Mouse (Mus musculus): ENCODE data around the gene Tmem63b. TPM values are rescaled to one million over a fixed set of nuclear protein-coding genes. Genes with fewer than 3 reads are reported as not detected.

Tmem63b gene
- polyA plus RNA-seq, 1 experiment from 2014 or later, result 38.0 TPM

DNA sequence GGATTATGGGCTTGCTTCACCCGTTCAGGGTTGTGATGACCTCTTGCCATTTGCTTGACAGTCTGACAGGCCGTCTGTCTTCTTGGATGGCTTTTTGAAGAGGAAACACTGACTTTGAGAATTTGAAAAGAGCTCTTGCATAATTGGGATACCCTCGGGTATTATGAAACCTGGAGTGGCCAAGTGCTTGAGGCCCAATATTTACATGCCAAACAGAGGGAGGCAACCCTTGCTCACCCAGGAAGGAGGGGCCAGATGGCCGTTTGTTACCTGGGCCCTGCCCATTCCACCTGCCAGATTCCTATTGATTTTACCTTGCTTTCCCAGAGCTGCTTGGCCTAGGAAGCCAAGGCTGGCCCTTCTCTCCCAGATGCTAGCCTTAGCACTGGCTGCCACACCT is 15.5 kb upstream of the Tmem63b start:
- ATAC-seq (ENCODE audit: insufficient number of reproducible peaks, insufficient read depth, low FRiP score, low TSS enrichment, low read depth), result no peak
- H3K27ac ChIP-seq, result no peak overlapping the region
- H3K36me3 ChIP-seq, result peaks cover 22% of the 10 kb centered on the region
- no peaks in the 10 kb centered on the region for H3K27me3 ChIP-seq
- H3K9me3 ChIP-seq, result no peaks in the 10 kb centered on the region
- WGBS, result 60% methylated on average over 4 of the region's 4 CpGs
- no peak overlapping the region for H3K4me3 ChIP-seq
- no peak overlapping the region for H3K9ac ChIP-seq
- H3K4me2 ChIP-seq, result no peak overlapping the region
- peaks cover 17% of the 10 kb centered on the region; the same call in 1 of the 2 replicates for H3K4me1 ChIP-seq

GRCm38 (mm10) chr17:45701236-45701591 is 14.5 kb upstream of the Tmem63b start:
- H3K4me1 ChIP-seq, result peaks cover 17% of the 10 kb centered on the region; the same call in 1 of the 2 replicates
- no peaks in the 10 kb centered on the region for H3K9me3 ChIP-seq
- no peaks in the 10 kb centered on the region for H3K27me3 ChIP-seq
- ATAC-seq (ENCODE audit: insufficient number of reproducible peaks, insufficient read depth, low FRiP score, low TSS enrichment, low read depth), result no peak
- H3K27ac ChIP-seq, result peak overlapping the region; percentile 34; the same call in 1 of the 2 replicates
- no peak overlapping the region for H3K4me2 ChIP-seq
- no peak overlapping the region for H3K4me3 ChIP-seq
- WGBS, result 59% methylated on average over 9 of the region's 9 CpGs
- 0 out of 2 replicates have a peak overlapping the region, but pooled peaks have one; percentile 40 for H3K9ac ChIP-seq
- peaks cover 31% of the 10 kb centered on the region for H3K36me3 ChIP-seq

- H3K27ac ChIP-seq, result peak overlapping the region; percentile 34; the same call in 1 of the 2 replicates
- no peak overlapping the region for H3K4me3 ChIP-seq
- no peaks in the 10 kb centered on the region for H3K27me3 ChIP-seq
- 0 out of 2 replicates have a peak overlapping the region, but pooled peaks have one; percentile 40 for H3K9ac ChIP-seq
- no peak overlapping the region for H3K4me2 ChIP-seq
- H3K4me1 ChIP-seq, result peaks cover 17% of the 10 kb centered on the region; the same call in 1 of the 2 replicates
- ATAC-seq (ENCODE audit: insufficient number of reproducible peaks, insufficient read depth, low FRiP score, low TSS enrichment, low read depth), result no peak
- 54% methylated on average over 9 of the region's 16 CpGs for WGBS
- H3K36me3 ChIP-seq, result peaks cover 32% of the 10 kb centered on the region
- H3K9me3 ChIP-seq, result no peaks in the 10 kb centered on the region
These were observed 14.0 kb upstream of the Tmem63b start for GRCm38 (mm10) chr17:45700496-45701235.

DNA sequence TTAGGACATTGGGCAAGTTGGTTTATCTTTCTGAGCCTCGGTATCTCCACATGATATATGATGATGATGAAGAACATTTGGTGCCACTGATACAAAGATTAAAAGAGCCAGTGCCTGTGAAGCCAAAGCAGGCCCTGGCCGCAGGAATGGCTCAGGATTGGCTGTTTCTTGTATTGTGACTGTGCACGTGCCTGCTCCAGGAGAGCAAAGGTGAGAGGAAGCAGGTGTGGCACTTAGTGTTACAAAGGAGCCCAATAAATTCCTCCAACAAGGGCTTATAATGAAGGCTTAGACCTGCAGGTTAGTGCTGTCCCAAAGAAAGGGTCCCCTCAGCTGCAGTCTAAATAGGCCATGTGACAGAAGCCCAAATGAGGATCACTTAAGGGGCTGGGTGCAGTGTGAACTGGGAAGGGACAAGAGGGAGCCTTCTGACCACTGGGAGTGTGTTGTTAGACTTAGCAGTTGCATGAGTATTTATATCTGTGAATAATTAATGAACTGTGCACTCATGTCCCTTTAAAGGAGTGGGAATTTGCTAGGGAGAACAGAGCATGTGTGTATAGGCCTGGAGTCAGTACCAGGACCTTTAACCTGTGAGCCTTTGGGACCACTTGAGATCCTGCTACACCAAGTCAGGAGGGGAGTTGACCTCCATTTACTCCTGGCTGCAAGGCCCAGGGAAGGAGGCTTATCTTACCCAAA is 12.5 kb upstream of the Tmem63b start:
- Histone ChIP-seq H3K4me3 (no peak overlapping the region), H3K4me2 (no peak overlapping the region), H3K9me3 (no peaks in the 10 kb centered on the region), H3K4me1 (peaks cover 17% of the 10 kb centered on the region; the same call in 1 of the 2 replicates), H3K27ac (no peak overlapping the region), H3K9ac (no peak overlapping the region), H3K27me3 (no peaks in the 10 kb centered on the region), H3K36me3 (peaks cover 32% of the 10 kb centered on the region)
- 94% methylated on average over 3 of the region's 3 CpGs for WGBS
- no peak for ATAC-seq (ENCODE audit: insufficient number of reproducible peaks, insufficient read depth, low FRiP score, low TSS enrichment, low read depth)

GRCm38 (mm10) chr17:45698368-45698767 is 11.7 kb upstream of the Tmem63b start:
- no peak overlapping the region for H3K4me2 ChIP-seq
- 82% methylated on average over 6 of the region's 6 CpGs for WGBS

GRCm38 (mm10) chr17:45696981-45697380 is 10.3 kb upstream of the Tmem63b start:
- WGBS, result 86% methylated on average over 9 of the region's 9 CpGs
- no peak overlapping the region for H3K4me3 ChIP-seq

More at GRCm38 (mm10) chr17:45698368-45698767, 11.7 kb upstream of the Tmem63b start:
- Histone ChIP-seq H3K4me3 (no peak overlapping the region), H3K27ac (no peak overlapping the region), H3K9ac (no peak overlapping the region), H3K9me3 (no peaks in the 10 kb centered on the region), H3K4me1 (peaks cover 22% of the 10 kb centered on the region; the same call in 1 of the 2 replicates), H3K27me3 (no peaks in the 10 kb centered on the region), H3K36me3 (peaks cover 32% of the 10 kb centered on the region)
- no peak for ATAC-seq (ENCODE audit: insufficient number of reproducible peaks, insufficient read depth, low FRiP score, low TSS enrichment, low read depth)

DNA sequence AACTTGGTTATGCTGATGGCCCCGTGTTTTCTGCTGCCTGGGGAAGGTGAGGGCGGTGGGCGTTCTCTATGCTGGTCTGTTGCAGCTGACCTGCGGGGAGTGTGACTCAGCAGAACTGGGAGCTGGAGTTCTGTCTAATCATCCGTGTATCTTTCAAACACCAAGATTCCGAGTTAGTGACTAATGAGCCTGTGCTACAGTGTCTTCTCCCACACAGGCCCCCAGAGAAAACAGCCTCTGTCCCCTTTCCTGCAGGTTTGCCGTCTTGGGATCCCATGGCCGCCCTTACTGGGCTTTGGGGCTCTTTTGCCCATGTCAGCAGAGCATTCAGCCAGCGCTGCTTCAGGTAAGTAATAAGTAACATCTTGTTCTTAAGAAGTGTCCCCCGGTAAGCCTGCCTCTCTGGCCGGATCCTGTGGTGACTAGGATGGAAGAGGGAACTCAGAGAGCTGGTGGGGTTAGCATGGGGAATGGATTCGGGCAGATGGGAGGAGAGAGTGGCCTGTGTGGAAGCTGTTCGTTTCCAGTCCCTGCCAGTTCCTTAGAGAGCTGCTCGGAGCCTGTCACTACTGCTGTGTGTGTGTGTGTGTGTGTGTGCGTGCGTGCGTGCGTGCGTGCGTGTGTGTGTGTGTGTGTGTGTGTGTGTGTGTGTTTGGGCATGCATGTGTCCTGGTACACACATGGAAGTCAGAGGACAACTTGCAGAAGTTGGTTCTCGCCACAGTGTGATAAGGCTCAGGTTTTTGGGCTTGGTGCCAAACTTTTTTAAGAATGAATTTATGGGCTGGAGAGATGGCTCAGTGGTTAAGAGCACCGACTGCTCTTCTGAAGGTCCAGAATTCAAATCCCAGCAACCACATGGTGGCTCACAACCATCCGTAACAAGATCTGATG is 8.8 kb upstream of the Tmem63b start:
- 0 out of 2 replicates have a peak overlapping the region, but pooled peaks have one; percentile 27 for H3K9ac ChIP-seq
- no peak overlapping the region for H3K27ac ChIP-seq
- H3K4me1 ChIP-seq, result peaks cover 17% of the 10 kb centered on the region; the same call in 1 of the 2 replicates
- H3K36me3 ChIP-seq, result peaks cover 32% of the 10 kb centered on the region
- H3K4me3 ChIP-seq, result no peak overlapping the region
- 77% methylated on average over 23 of the region's 23 CpGs for WGBS
- H3K27me3 ChIP-seq, result no peaks in the 10 kb centered on the region
- no peak overlapping the region for H3K4me2 ChIP-seq
- H3K9me3 ChIP-seq, result no peaks in the 10 kb centered on the region
- no peak for ATAC-seq (ENCODE audit: insufficient number of reproducible peaks, insufficient read depth, low FRiP score, low TSS enrichment, low read depth)

More at GRCm38 (mm10) chr17:45696981-45697380, 10.3 kb upstream of the Tmem63b start:
- Histone ChIP-seq H3K9ac (no peak overlapping the region), H3K27ac (peak overlapping the region; percentile 23; the same call in 1 of the 2 replicates), H3K27me3 (no peaks in the 10 kb centered on the region), H3K36me3 (peaks cover 32% of the 10 kb centered on the region), H3K4me1 (peaks cover 27% of the 10 kb centered on the region; the same call in 1 of the 2 replicates), H3K4me2 (no peak overlapping the region), H3K9me3 (no peaks in the 10 kb centered on the region)
- ATAC-seq (ENCODE audit: insufficient number of reproducible peaks, insufficient read depth, low FRiP score, low TSS enrichment, low read depth), result no peak

DNA sequence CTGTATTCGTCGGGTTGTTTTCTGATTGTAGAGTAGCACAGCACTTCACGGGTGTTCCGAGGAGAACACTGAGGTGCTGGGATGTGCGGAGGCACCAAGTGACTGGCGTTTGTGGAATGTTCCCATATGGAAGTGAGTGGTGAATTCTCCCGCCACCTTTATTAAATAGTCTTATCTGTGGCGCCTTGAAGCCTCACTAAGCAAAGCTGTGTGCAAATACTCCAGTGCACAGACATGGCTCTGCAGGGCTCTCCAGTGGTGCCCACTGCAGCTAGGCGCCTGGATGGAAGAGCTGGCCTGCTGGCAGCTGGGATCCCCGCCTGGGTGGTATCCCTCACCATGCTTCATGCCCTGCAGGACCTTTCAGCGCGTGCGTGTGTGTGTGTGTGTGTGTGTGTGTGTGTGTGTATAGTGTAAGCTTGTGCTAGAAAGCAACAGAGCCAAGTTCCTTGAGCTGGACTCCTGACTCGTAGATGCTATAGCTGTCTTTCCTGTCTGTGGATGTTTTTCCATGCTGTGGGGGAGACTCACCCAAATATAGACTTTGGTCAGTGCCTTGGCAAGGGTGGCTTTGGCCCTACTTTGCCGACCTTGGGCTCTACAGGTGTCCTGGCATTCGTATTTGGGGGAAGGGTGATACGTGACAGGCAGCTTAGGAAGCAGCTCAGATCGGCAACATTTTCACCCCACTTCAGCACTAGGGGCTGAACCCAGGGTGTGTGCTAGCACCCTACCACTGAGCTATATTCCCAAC is 7.3 kb upstream of the Tmem63b start:
- Histone ChIP-seq H3K4me1 (0 out of 2 replicates have a peak, but pooled peaks cover 10% of the 10 kb centered on the region), H3K9me3 (no peaks in the 10 kb centered on the region), H3K27me3 (no peaks in the 10 kb centered on the region), H3K4me2 (no peak overlapping the region), H3K9ac (no peak overlapping the region), H3K4me3 (no peak overlapping the region), H3K27ac (0 out of 2 replicates have a peak overlapping the region, but pooled peaks have one; percentile 7), H3K36me3 (peaks cover 24% of the 10 kb centered on the region)
- ATAC-seq (ENCODE audit: insufficient number of reproducible peaks, insufficient read depth, low FRiP score, low TSS enrichment, low read depth), result no peak
- 82% methylated on average over 18 of the region's 18 CpGs for WGBS

- WGBS, result 64% methylated on average over 5 of the region's 5 CpGs
- no peaks in the 10 kb centered on the region for H3K9me3 ChIP-seq
- H3K4me2 ChIP-seq, result no peak overlapping the region
- no peaks in the 10 kb centered on the region for H3K27me3 ChIP-seq
- H3K4me3 ChIP-seq, result no peak overlapping the region
- H3K36me3 ChIP-seq, result peaks cover 10% of the 10 kb centered on the region
- peaks cover 22% of the 10 kb centered on the region for H3K4me1 ChIP-seq
- no peak overlapping the region for H3K27ac ChIP-seq
- ATAC-seq (ENCODE audit: insufficient number of reproducible peaks, insufficient read depth, low FRiP score, low TSS enrichment, low read depth), result no peak
- no peak overlapping the region for H3K9ac ChIP-seq
These were observed 5.5 kb upstream of the Tmem63b start for GRCm38 (mm10) chr17:45692159-45692558.

DNA sequence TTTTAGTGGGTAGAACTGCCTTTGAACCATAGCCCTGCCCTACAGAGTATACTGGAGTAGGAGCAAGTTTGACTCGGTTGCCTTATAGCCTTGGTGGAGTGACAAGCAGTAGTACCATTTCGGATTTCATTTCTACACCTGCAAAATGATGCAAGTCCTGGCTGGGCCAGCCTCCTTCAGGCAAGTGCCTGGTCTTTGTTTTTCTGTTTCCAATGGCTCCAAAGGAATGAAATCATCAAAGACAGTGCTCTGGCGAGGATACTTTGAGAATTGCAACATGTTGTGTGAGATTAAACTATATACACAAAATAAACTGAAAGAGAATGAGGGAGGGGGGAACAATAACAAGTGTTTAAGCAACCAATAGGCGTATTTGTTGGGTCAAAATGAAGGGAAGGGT is 3.3 kb upstream of the Tmem63b start:
- H3K4me2 ChIP-seq, result no peak overlapping the region
- no peaks in the 10 kb centered on the region for H3K9me3 ChIP-seq
- H3K27me3 ChIP-seq, result no peaks in the 10 kb centered on the region
- H3K9ac ChIP-seq, result no peak overlapping the region
- H3K4me1 ChIP-seq, result peaks cover 28% of the 10 kb centered on the region
- WGBS, result 87% methylated on average over 4 of the region's 4 CpGs
- no peak overlapping the region for H3K27ac ChIP-seq
- H3K4me3 ChIP-seq, result no peak overlapping the region
- no peak for ATAC-seq (ENCODE audit: insufficient number of reproducible peaks, insufficient read depth, low FRiP score, low TSS enrichment, low read depth)
- H3K36me3 ChIP-seq, result no peaks in the 10 kb centered on the region
